Mouse (Mus musculus): ENCODE measurements at regions not wholly inside any gene's neighbourhood (a gene's known extent, or its start where the extent isn't known, plus 50 kb on each side); places are given as distances from the start of the nearest gene placed in this dataset.

GRCm38 (mm10) chr3:130962701-130963472, 147.4 kb upstream of the Lef1 start:
- TF ChIP-seq CTCF (IDR thresholded peaks at IDR 0.05; ENCODE audit: low read depth): no peak
- TF ChIP-seq EP300 (IDR thresholded peaks at IDR 0.05; ENCODE audit: low read depth): no peak

Data from liver, embryonic 14.5 days (tissue).